Mouse (Mus musculus): ENCODE measurements around the gene Tgtp1.
"Not testable (repeated sequence)": the region's sequence is repeated elsewhere in the genome, so short reads cannot be mapped to it uniquely, and the experiment has no call there.

Tgtp1 gene

GRCm38 (mm10) chr11:48994018-48994417 lies at the start of gene Tgtp1:
Tgtp1 (minus strand) TSS chr11:48994172.
- not testable (repeated sequence) for DNase-seq (ENCODE audit: low spot score)

- DNase-seq (ENCODE audit: low spot score), result not testable (repeated sequence)
Measured at GRCm38 (mm10) chr11:49012074-49012473, 18.1 kb upstream of the Tgtp1 start.

- DNase-seq (ENCODE audit: low spot score), result not testable (repeated sequence)
Measured at GRCm38 (mm10) chr11:49006785-49007184, 12.8 kb upstream of the Tgtp1 start.

- not testable (repeated sequence) for DNase-seq (ENCODE audit: low spot score)
Measured at GRCm38 (mm10) chr11:49006317-49006716, 12.3 kb upstream of the Tgtp1 start.

- not testable (repeated sequence) for DNase-seq (ENCODE audit: low spot score)
Measured at GRCm38 (mm10) chr11:49000411-49000810, 6.4 kb upstream of the Tgtp1 start.

- DNase-seq (ENCODE audit: low spot score), result not testable (repeated sequence)
Measured at GRCm38 (mm10) chr11:48993296-48993695, 676 bp downstream of the Tgtp1 start.

GRCm38 (mm10) chr11:48991740-48992520 lies 2.0 kb downstream of the Tgtp1 start, which contains the start of gene Gm12185:
Gm12185 (minus strand) TSS chr11:48992226.
- not testable (repeated sequence) for DNase-seq (ENCODE audit: low spot score)

GRCm38 (mm10) chr11:48989981-48990380 lies 4.0 kb downstream of the Tgtp1 start:
- not testable (repeated sequence) for DNase-seq (ENCODE audit: low spot score)

- DNase-seq (ENCODE audit: low spot score), result not testable (repeated sequence)
Measured at GRCm38 (mm10) chr11:48988219-48988618, 5.8 kb downstream of the Tgtp1 start.

- not testable (repeated sequence) for DNase-seq (ENCODE audit: low spot score)
Measured at GRCm38 (mm10) chr11:48982848-48983247, 11.1 kb downstream of the Tgtp1 start.

- not testable (repeated sequence) for DNase-seq (ENCODE audit: low spot score)
Measured at GRCm38 (mm10) chr11:48980052-48980451, 13.9 kb downstream of the Tgtp1 start.

- DNase-seq (ENCODE audit: low spot score), result not testable (repeated sequence)
Measured at GRCm38 (mm10) chr11:48979251-48979650, 14.7 kb downstream of the Tgtp1 start, which contains the start of gene 9930111J21Rik1. 9930111J21Rik1 (minus strand) TSS chr11:48979398.

GRCm38 (mm10) chr11:48978240-48978939 lies 15.6 kb downstream of the Tgtp1 start, which contains the start of gene Olfr56:
Olfr56 (plus strand) TSS chr11:48978889.
- DNase-seq (ENCODE audit: low spot score), result not testable (repeated sequence)

- not testable (repeated sequence) for DNase-seq (ENCODE audit: low spot score)
Measured at GRCm38 (mm10) chr11:48974686-48975085, 19.3 kb downstream of the Tgtp1 start.

GRCm38 (mm10) chr11:48946090-48946489 lies 47.9 kb downstream of the Tgtp1 start, which contains the start of gene Psme2b:
Psme2b (minus strand) TSS chr11:48946190.
- not testable (repeated sequence) for DNase-seq (ENCODE audit: low spot score)

GRCm38 (mm10) chr11:48939286-48939685 lies 54.7 kb downstream of the Tgtp1 start:
- not testable (repeated sequence) for DNase-seq (ENCODE audit: low spot score)
